In genomic region chr9:96023921-96024320, GRCm38 (mm10) we compare ENCODE assay signal across 15 mouse cellular contexts.
DNase-seq lines count a peak whose midpoint lies in the region; ATAC-seq lines count a peak whose summit lies in the region.
"Had no signal": no experiment of that assay in that cellular context is flagged by ENCODE, and none has a peak within 500 bp of the region (broad histone marks: within the 10 kb centered on the region; RNA-seq: fewer than 3 reads in every experiment).

No protein-coding gene starts in this region.

- peak; percentile 11 for DNase-seq in lung, postnatal 36 days
- no peak for DNase-seq in lung, adult 18-20 months
- peak; percentile 34 for DNase-seq in 416B (ENCODE audit: low read depth)
- DNase-seq in natural killer cell, adult 2 months (ENCODE audit: low spot score in 2 of 2): peak; percentile 7 to 47
- no peak for DNase-seq in ovary, adult 18-20 months (ENCODE audit: low spot score)
- DNase-seq in kidney, adult 8-10 months: no peak
- DNase-seq: adrenal gland, postnatal 25 days; cerebellum, adult 9-10 months; gastrocnemius, postnatal 36 days; kidney, adult 9 months; kidney, postnatal 14 days; lung, postnatal 10 days; right cerebral cortex, postnatal 25 days had no signal

- ATAC-seq in granulocyte monocyte progenitor cell, adult 5-6 weeks (replicated peaks; ENCODE audit: poor library complexity, severe bottlenecking): peak; percentile 79
- ATAC-seq: midbrain, embryonic 15.5 days had no signal

Comparison
In these comparisons a context has a peak if more than half of its experiments do, and no peak if none do; other contexts are left out.
1. DNase-seq: peak in lung, postnatal 36 days (single experiment), 416B (single experiment) and natural killer cell, adult 2 months (2 of 2); none in lung, adult 18-20 months (0 of 2), ovary, adult 18-20 months (single experiment) and kidney, adult 8-10 months (0 of 2).